Mouse (Mus musculus) liver, embryonic 12.5 days (tissue): ENCODE results near the gene Tmem246. TPM values are rescaled to one million over a fixed set of nuclear protein-coding genes. Genes with fewer than 3 reads are reported as not detected.

Experiments used
- ATAC-seq: fragments of 200-750 bp; cut with Nextera tagmentation; 2 replicates; pipeline ENCODE4 v1.8.0; 2017; ENCODE audit warnings: moderate number of reproducible peaks, mild to moderate bottlenecking, moderate library complexity
- H3K27ac ChIP-seq: fragments of 300-500 bp; sonication (generic); 2 replicates; pipeline ENCODE4 v1.5.1; 2016; ENCODE audit warnings: mild to moderate bottlenecking
- H3K27me3 ChIP-seq: fragments of 300-500 bp; sonication (generic); replicated peaks from 2 replicates; pipeline ENCODE4 v1.6.1; 2016; ENCODE audit warnings: mild to moderate bottlenecking, moderate library complexity
- H3K36me3 ChIP-seq: fragments of 300-500 bp; sonication (generic); 2 replicates; pipeline ENCODE4 v1.6.1; 2016; ENCODE audit warnings: mild to moderate bottlenecking, moderate library complexity
- H3K4me1 ChIP-seq: fragments of 300-500 bp; sonication (generic); 2 replicates; pipeline ENCODE4 v1.6.1; 2016
- H3K4me2 ChIP-seq: fragments of 300-500 bp; sonication (generic); 2 replicates; pipeline ENCODE4 v1.6.1; 2016; ENCODE audit warnings: mild to moderate bottlenecking, moderate library complexity
- H3K4me3 ChIP-seq: fragments of 300-500 bp; sonication (generic); 2 replicates; pipeline ENCODE4 v1.5.1; 2016; ENCODE audit warnings: mild to moderate bottlenecking, moderate library complexity
- H3K9ac ChIP-seq: fragments of 300-500 bp; sonication (generic); 2 replicates; pipeline ENCODE4 v1.6.1; 2016; ENCODE audit warnings: mild to moderate bottlenecking, moderate library complexity
- H3K9me3 ChIP-seq: fragments of 300-500 bp; sonication (generic); replicated peaks from 2 replicates; pipeline ENCODE4 v1.6.1; 2016; ENCODE audit warnings: mild to moderate bottlenecking, moderate library complexity
- WGBS: fragments of 180-500 bp; shearing (Covaris S2); methylation state at CpG from one replicate; pipeline ENCODE4 v1.1.7; 2016; ENCODE audit not compliant: insufficient replicate concordance; 5-methylcytosine and 5-hydroxymethylcytosine counted together
- polyA plus RNA-seq: library from polyadenylated mRNA; unstranded; fragments of >200 nt; fragmentation: Nextera tagmentation; extraction: Ambion mirVana; gene quantifications from 2 replicates; pipeline ENCODE4 v1.2.1, GENCODE M21; 2016

Gene Tmem246
- polyA plus RNA-seq, 1 experiment from 2014 or later: 13.3 TPM

- Histone ChIP-seq H3K36me3 (peaks cover 11% of the 10 kb centered on the region), H3K9ac (no peak overlapping the region), H3K9me3 (no peaks in the 10 kb centered on the region), H3K27ac (no peak overlapping the region), H3K4me1 (no peaks in the 10 kb centered on the region), H3K27me3 (no peaks in the 10 kb centered on the region), H3K4me2 (no peak overlapping the region), H3K4me3 (no peak overlapping the region)
- no peak for ATAC-seq
- 76% methylated on average over 4 of the region's 4 CpGs for WGBS
Observed at GRCm38 (mm10) chr4:49535675-49536294, 61.9 kb downstream of the Tmem246 start.

GRCm38 (mm10) chr4:49535036-49535435 lies 62.6 kb downstream of the Tmem246 start:
- Histone ChIP-seq H3K4me1 (no peaks in the 10 kb centered on the region), H3K27ac (no peak overlapping the region), H3K4me2 (no peak overlapping the region), H3K4me3 (no peak overlapping the region), H3K9ac (no peak overlapping the region), H3K9me3 (peaks cover 4% of the 10 kb centered on the region), H3K36me3 (peaks cover 18% of the 10 kb centered on the region), H3K27me3 (no peaks in the 10 kb centered on the region)
- WGBS: 64% methylated on average over 3 of the region's 3 CpGs
- no peak for ATAC-seq

Other genes with a start within 250 kb of the Tmem246 start
- gene Acnat2, start 189.7 kb downstream of the Tmem246 start, polyA plus RNA-seq: 0.20 and 0.24 TPM in 2 replicates
- 0.18 and 0.37 TPM in 2 replicates for gene Acnat1, start 124.0 kb downstream of the Tmem246 start, polyA plus RNA-seq
- gene Baat, start 91.3 kb downstream of the Tmem246 start, polyA plus RNA-seq: 0.21 and 0.37 TPM in 2 replicates
- 65.8 and 67.3 TPM in 2 replicates for gene Mrpl50, start 76.8 kb downstream of the Tmem246 start, polyA plus RNA-seq
- 4.3 and 4.6 TPM in 2 replicates for gene Zfp189, start 76.7 kb downstream of the Tmem246 start, polyA plus RNA-seq
- 54.0 and 57.6 TPM in 2 replicates for gene Aldob, start 48.3 kb downstream of the Tmem246 start, polyA plus RNA-seq
- gene Rnf20, start 34.1 kb upstream of the Tmem246 start, polyA plus RNA-seq: 24.0 and 25.1 TPM in 2 replicates
- not detected in 2 replicates for gene Ppp3r2, start 84.1 kb upstream of the Tmem246 start, polyA plus RNA-seq
- gene Grin3a, start 247.9 kb upstream of the Tmem246 start, polyA plus RNA-seq: 0.11 and 0.23 TPM in 2 replicates